Mouse (Mus musculus) c-Kit-positive CD71-negative TER-119-negative erythroid progenitor cells, embryonic 14.5 days (primary cell): ENCODE results near the gene Igsf6.
"Not testable (repeated sequence)": the region's sequence is repeated elsewhere in the genome, so short reads cannot be mapped to it uniquely, and the experiment has no call there.

Source experiments
- DNase-seq: peaks from one replicate; pipeline ENCODE4 v3.0.0-alpha.2; 2013; ENCODE audit warnings: low read depth

Igsf6 gene

DNA sequence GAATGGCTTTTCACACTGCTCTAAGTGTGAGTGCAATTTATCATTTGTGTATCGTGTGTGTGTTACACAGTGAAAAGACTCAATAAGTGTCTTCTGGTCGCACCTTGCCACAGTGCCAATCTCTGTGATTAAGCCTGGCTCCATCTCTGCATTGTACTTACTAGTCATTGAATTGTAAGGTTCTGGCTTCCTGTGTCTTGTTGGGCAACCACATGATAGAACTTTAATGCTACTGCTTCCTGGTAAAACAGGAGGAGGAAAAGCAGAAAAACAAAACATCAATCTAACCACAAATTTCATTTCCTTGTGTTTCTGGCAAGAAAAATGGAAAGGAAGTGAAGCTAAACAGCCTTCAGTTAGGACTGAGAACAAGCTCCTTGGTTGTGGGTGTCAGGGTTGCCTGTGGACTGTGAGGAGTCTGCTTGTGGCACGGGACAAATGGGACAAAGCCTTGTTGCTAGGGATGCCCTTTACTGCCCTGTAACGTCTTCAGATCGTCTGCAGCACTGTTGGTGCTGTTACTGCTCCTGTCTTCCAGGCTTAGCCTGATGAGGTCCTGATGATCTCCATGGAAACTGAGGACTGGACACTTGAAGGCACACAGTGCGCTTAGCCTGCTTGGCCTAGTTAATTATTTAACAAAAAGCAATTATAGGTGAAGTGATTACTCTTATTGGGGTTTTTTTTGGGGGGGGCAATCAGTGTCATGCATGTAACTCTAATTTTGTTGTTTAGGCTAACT lies 14.7 kb downstream of the Igsf6 start:
- no peak for DNase-seq

DNA sequence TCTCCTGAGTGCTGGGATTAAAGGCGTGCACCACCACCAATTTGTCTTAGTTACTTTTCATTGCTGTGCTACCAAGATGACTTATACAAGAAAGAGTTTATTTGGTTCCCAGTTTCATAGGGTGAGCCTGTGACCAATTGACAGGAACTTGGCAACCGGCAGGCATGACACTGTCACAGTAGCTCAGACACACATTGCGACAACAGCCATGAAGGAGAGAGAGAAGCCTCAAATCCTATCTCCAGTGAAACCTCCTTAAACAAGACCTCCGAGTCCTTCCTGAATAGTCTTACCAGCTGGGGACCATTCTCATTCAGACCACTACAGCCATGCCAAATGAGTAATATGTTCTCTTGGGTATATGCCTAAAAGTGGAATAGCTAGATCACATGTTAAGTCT lies 21.3 kb downstream of the Igsf6 start:
- no peak for DNase-seq

DNA sequence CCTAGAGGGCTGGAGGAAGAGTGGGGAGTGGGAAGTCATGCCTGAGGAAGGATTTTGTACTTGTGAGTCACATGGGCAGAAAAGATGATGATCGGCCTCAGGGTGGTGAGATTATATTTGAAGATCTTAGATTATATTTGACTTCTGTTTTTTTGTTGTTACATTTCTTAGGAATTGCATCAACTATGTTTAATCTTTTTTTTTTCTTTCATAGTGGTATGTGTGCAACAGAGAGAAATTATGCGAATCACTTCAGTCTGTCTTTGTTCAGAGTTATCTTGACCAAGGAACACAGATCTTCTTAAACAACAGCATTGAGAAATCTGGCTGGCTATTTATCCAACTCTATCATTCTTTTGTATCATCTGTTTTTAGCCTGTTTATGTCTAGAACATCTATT lies 26.7 kb downstream of the Igsf6 start:
- no peak for DNase-seq

DNA sequence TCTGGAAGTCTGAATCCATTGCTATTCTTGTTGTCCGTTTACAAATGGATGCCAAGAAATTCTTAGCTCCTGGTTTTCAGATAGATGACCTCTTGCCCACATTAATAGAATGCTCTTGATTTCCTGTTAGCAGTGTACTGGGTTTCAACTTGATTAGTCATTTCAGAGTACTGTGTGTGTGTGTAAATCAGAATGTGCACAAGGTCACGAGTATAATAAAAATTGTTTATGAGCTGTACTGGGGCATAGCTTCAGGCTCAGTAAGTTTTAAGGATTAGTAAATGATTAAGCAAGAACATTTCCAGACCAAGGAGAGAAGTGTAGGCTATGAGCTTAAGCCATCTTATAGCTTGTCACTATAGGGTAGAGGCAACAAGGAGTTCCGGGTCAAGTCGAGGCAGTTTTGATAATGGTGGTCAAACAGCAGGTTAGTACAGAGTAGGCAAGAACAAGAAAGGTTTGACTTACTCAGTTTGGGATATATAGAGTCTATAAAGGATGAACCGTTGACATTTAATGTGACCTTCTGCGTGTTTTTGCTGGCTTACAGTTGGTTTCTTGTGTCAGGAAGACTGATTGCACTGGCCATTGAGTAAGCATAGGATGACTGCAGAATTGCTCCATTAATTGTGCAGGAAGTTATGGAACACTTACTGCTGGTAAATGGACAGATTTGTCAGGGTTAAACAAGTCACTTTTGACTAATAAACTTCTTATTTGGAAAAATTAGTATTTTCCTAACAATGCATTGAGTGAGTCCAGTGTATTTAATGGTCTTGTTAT lies 28.5 kb downstream of the Igsf6 start:
- DNase-seq: no peak

DNA sequence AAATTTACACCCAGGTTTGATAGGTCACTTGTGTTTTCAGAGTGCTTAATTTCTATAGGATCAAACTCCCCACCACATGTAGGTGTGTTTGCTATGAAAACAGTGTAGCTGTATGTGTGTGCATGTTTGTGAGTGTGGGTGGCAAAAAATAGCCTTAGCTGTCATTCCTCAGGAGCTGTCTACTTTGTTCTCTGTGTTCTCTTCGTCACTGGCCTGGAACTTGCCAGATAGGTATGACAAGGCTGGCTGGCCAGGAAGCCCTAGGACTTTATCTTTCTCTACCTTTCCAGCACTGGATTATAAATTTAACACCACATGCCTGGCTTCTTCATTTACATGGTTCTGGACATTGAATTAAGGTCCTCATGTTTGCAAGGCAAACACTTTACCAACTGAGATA lies 30.1 kb downstream of the Igsf6 start:
- DNase-seq: no peak

DNA sequence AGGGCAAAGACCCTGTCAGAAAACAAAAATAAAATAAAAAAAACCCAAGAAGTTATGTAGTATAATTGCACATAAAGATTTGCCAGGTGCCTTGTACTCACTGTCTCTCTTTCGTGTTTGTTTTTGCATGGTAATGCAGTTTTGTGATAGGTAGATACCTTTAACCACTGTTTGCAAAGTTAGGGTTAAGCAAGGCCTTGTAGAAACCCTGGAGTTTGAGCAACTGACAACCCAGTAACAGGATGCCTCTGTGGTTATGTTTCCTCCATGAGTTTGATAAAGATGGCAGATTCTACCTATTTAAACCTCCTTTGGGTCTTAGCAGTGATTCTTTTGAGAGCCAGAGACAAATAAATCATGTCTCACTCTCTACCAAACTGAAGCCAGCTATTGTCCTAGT lies 30.9 kb downstream of the Igsf6 start:
- no peak for DNase-seq

DNA sequence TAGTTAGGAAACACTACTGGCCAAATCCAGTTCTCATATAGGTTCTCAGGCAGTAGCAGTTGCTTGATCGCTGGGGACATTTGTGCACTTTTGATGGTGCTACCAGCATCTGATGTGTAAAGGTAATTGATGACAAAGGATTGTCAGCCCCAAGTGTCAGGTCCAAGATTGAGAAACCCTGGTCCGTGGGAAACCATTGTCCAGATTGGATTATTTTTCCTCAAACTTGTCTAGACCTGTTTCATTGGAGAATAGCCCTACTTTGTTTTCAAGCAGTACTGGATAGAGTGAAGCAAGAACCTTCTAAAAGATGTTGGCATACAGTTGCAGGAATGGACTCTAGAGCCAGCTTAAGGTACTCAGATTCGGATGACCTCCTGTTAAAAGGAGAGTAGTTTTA lies 31.4 kb downstream of the Igsf6 start:
- no peak for DNase-seq

DNA sequence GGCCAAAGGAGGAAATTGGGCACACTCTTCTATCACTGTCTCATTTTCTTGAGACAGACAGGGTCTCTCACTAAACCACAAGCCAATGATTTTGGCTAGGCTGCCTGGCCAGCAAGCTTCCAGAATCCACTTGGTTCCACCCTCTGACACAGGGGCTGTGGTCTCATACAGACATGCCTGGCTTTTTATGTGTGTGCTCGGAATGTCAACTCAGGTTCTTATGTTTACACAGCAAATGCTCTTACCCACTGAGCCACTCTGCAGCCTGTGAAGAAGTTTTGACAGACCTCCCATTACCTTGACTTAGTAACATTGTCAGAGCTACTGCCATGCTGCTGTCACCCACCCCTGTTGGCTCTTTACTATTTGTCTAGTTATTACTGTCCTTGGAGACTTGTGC lies 32.4 kb downstream of the Igsf6 start:
- no peak for DNase-seq

DNA sequence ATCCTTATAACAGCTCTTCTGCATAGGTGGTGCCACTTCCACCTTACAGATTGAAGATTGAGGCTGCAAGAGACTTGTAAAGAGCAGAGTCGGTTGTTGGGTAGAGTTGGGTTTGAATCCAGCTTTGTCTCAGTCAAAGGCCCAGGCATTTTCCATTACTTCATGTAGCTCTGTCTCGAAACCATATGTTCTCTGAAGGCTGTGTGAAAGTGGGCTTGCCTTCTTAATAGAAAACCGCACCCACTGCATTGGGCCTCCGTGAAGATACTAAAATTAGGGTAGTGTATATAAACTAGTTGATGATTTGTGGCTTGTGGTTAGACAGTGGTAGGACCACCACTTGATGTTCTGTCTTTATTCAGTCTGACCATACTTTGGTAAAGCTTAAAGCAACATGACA lies 33.8 kb downstream of the Igsf6 start:
- DNase-seq: no peak

DNA sequence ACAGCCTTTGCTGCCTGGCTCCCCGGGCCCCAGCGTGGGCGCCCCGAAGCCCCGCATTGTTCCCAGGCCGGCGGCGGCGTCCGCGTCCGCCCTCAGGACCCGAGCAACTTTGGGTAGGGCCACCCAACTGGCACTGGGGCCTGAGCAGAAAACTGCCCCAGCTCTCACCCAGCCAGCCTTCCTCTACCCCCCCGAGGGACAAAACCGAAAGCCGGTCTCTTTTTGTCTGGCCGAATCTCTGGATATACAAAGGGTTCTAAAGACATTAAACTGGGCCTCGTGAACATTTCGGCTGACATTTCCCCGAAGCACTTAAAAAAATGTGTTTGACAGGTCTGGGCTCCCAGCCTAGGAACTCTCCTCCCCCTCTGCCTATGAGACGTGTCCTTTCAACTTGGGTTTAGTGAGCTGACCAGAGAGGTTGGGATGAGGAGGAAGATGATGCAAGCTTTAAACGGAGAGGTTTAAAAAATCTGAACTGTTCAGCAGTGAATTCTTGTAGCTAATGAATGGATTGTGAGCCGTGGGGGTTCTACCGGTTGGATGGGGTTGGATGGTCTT lies 39.1 kb downstream of the Igsf6 start:
- peak; percentile 14 for DNase-seq

DNA sequence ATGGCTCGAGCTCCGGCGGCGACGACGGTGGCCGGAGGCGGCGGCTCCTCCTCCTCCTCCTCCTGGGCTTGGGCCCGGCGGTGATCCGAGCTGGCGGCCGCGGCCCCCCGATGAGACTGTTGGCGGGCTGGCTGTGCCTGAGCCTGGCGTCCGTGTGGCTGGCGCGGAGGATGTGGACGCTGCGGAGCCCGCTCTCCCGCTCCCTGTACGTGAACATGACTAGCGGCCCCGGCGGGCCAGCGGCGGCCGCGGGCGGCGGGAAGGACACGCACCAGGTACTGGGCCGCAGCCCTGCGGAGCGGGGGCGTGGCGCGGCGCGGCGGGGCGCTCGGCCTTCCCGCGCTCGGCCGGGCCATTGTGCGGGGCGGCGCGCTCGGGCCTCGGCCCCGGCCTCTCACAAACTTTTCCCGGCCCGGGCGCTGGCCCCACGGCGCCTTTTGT lies 39.7 kb downstream of the Igsf6 start:
- DNase-seq: peak; percentile 18

DNA sequence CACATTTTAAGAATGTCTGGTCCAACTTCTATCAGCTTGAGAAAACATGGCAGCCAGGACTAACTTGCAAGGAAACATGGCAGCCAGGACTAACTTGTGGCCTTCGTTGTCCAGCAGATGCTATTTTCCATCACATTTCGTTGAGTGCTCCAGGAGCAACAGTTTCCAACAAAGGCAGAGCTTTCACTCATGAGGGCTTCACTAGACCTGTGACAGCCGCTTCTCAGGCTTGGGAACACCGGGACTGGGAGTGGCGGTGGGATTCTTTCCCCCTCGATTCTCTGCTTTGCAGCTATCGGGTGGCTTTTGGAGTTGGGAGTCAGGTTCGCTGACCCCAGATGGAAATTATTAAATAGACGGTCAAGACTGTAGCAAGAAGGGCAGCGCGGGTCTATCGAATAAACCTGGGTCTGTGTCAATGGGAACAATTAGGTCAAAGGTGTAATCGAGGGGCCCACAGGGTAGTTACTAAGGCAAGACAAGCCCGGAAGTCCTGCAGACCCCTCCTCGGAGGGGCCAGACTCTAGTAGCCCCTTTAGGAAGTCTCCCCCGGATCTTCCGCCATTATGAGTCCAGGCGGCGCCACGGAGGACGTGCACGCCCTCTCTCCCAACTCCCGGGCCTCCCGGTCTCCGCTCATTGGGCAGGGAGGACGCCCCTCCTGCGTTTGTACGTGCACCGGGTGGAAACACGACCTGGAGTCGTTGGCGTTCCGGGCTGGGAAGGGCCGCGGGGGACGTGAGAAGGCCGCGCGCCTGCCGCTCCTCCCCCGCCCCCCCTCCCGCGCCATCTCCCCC lies 40.3 kb downstream of the Igsf6 start, which contains the start of gene Mettl9:
Gene Mettl9 (plus strand): TSS at position 590 of the 797 bp plus-strand sequence.
- DNase-seq: peak; percentile 90

DNA sequence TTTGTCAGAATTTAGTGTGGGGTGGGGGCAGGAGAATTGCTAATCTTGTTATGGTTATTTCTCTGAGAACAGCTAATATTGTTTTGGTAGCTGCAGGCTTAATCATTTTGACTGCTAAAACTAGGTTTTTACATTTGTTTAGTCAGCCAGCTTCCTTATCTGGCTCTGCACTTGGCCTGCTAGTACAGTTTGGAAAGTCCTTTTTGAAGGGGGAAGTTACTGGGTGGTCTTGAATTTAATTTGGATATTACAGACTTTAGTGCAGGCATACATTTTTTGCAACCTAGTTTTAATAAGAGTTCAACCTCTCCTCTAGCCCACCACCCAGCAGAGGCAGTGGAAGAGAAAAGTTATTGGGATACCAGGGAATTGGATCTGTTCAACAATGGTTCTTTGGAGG lies 44.4 kb downstream of the Igsf6 start:
- not testable (repeated sequence) for DNase-seq

DNA sequence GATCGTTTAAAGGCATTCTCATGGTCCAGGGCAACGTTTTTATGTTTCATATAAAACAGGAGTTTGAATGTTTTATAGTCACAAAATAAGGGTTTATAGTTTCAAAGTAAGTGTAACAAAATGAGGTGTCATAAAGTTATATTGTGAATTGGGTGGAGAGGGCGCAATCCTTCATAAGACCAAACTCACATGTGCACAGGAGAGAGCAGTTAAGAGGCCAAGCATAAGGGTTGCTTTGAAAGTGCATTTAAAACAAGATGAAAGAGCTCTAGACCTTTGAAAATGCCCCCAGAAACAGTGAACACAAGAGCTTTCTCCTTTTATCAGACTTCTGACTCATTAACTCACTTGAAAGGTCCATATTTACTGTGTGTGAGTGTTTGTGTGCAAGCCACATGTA lies 48.1 kb downstream of the Igsf6 start:
- no peak for DNase-seq

DNA sequence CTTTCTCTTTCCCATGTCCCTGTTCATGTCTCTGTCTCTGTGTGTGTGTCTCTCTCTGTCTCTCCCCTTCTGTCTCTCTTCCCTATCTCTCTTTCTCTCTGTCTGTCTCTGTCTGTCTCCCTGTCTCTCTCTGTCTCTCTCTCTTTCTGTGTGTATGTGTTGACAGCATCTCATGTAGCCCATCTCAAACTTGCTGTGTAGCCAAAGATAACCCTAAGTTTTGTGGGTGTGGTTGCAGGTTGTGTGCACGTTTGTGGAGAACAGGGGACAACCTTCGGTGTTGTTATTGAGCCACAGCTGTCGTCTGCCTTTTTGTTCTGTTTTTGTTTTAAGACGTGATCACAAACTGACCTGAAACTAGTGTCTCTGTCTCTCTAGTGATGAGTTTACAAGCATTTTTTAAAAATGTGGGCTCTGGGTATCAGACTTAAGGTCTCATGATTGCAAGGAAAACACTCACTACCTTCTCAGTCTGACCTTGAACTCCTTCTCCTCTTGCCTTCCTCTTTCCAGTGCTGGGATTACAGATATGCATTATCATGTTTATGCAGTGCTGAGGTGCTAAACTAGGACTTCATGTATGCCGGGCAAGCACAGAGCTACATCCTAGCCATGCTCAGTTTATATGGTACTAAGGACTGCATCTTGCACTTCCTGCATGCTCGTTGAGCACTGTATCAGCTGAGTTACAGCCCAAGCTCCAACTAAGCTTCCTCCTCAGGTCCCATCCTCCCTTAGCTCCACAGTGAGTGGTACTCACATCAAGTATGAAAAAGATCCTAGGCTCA lies 49.0 kb downstream of the Igsf6 start:
- no peak for DNase-seq

DNA sequence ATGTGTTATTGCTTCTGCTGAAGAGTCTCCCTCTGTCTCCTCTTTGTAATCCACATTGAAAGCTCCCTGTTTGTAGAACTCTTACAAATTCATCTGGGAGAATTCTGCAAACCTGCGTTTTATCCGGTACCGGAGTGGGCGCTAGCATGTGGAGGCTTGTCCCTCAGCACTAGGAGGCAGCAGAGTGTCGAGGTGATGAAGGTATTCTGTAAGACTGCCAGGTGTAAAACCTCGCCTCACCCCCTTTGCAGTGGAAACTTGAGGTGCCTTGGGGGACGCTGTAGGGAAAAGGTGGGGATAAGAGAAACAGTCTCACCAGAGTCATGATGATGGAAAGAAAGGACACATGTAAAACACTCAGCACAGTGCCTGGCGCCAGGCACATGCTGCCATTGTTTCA lies 54.1 kb downstream of the Igsf6 start:
- no peak for DNase-seq

DNA sequence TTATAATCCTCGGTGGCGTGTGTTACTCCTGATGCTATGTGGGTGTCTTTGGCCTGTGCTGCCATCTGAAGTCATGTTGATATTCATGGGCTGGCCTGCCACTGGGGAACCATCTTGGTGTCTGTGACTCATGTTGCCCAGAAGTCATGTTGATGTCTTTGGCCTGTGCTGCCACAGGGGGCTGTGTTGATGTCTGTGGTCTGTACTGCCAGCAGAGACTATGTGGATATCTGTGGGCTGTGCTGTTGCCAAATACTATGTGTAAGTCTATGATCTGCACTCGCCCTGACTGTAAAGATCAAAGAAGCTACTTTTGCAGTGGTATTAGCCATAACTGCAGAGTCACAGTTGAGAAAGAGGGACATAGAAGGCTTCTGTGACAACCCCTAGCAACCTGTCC lies 55.6 kb downstream of the Igsf6 start:
- no peak for DNase-seq

DNA sequence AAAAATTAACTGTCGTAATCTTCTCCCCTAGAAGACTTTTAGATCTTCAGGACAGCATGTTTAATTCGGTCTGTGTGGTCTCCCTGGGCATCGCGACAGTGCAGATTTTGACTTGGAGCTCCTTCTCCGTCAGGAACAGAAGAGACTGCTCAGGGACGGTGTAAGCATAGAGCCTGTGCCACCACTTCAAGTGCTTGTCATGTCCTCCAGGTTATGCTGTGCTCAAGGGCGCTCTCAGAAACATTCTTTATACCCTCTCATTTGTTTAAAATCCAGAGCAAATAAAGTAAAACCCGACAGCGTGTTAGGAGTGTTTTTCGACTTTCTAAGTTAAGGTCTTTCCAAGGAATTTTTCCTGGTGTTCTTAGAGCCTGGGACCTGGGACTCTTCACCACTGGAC lies 59.9 kb downstream of the Igsf6 start:
- no peak for DNase-seq
